8 mouse cellular contexts compared by ENCODE assay signal in the genomic region with DNA sequence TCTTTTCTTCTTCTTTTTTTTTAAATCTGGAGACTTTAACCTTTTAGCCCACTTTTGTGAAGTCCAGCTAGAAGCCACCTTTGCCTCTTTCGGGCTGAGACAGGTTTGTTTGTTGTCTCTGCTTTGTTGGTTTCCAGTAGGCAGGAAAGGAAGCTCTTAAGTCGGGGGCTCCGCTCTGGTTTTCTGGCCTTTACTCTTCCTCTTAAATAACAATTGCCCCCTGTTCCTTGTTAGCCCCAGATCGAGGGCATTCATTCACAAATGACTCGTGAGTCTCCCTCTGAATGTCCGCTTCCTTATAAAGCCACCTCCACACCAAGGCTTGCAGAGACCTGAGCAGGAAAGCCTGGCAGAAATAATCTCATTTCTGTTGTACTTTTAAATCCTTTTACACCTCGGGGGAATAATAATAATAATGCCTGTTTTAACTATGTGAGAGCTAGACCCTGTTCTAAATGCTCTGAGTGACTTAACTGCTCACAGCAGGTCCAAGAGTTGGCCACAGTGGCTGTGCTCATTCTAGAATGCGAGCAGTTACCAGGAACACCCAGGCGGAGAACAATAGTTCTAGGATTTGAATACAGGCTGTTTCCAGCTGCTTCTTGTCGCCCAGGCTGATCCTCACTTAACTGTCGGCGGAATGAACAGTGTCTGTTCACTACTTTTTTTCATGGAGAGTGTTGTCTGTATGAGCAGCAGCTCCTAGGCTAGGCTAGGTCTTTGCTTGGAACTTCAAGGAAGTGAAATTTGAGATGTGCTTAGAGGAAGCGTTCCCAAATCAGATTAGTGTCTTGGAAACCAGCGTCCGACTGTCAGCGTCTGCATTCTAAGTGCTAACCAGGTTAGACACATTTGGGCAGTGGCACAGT. TPM values are rescaled to one million over a fixed set of nuclear protein-coding genes. Genes with fewer than 3 reads are reported as not detected.
A peak's percentile ranks its signal among the peaks of the same experiment; 100 is the strongest.
DNase-seq lines count a peak whose midpoint lies in the region; ATAC-seq and TF ChIP-seq lines count a peak whose summit lies in the region.

No protein-coding gene starts in this region.

- H3K4me2 ChIP-seq in heart, embryonic 15.5 days: peak overlapping the region; percentile 77
- peak overlapping the region; percentile 21 for H3K4me2 ChIP-seq in neural tube, embryonic 13.5 days

- TF ChIP-seq CTCF in ES-Bruce4 (IDR thresholded peaks at IDR 0.05; ENCODE audit: low read depth, low read length): no peak
- TF ChIP-seq CTCF in bone marrow macrophage, adult 2 months (IDR thresholded peaks at IDR 0.05; ENCODE audit: low read depth, low read length): no peak

- H3K27ac ChIP-seq in ES-Bruce4 (ENCODE audit: insufficient read depth, low read length): peak overlapping the region; percentile 100
- H3K27ac ChIP-seq in bone marrow macrophage, adult 2 months (ENCODE audit: insufficient read depth, low read depth, low read length): peak overlapping the region; percentile 10
- H3K27ac ChIP-seq in heart, embryonic 15.5 days: peak overlapping the region; percentile 100
- peak overlapping the region; percentile 99 for H3K27ac ChIP-seq in limb, embryonic 10.5 days
- H3K27ac ChIP-seq in neural tube, embryonic 13.5 days (replicated peaks): peak overlapping the region; percentile 46; the same call in 1 of the 2 replicates

- H3K4me3 ChIP-seq in ES-Bruce4 (ENCODE audit: low read depth, low read length): peak overlapping the region; percentile 40
- H3K4me3 ChIP-seq in bone marrow macrophage, adult 2 months (ENCODE audit: insufficient read depth, low read length): peak overlapping the region; percentile 1; the same call in 1 of the 2 replicates
- peak overlapping the region; percentile 32 for H3K4me3 ChIP-seq in heart, embryonic 15.5 days
- H3K4me3 ChIP-seq in limb, embryonic 10.5 days: peak overlapping the region; percentile 24; the same call in 1 of the 2 replicates
- H3K4me3 ChIP-seq in neural tube, embryonic 13.5 days: no peak overlapping the region

- no peak for ATAC-seq in heart, embryonic 15.5 days (replicated peaks; ENCODE audit: insufficient number of reproducible peaks, insufficient read depth, low FRiP score, low read depth)
- ATAC-seq in neural tube, embryonic 13.5 days (ENCODE audit: low read depth): no peak

- H3K4me1 ChIP-seq in ES-Bruce4 (ENCODE audit: control insufficient read depth, insufficient read depth, low read length): peaks cover 4% of the 10 kb centered on the region
- H3K4me1 ChIP-seq in bone marrow macrophage, adult 2 months (ENCODE audit: control insufficient read depth, insufficient read depth, low read length): peaks cover 29% of the 10 kb centered on the region
- peaks cover 27% of the 10 kb centered on the region for H3K4me1 ChIP-seq in heart, embryonic 15.5 days (replicated peaks)
- peaks cover 34% of the 10 kb centered on the region for H3K4me1 ChIP-seq in limb, embryonic 10.5 days
- peaks cover 33% of the 10 kb centered on the region for H3K4me1 ChIP-seq in neural tube, embryonic 13.5 days (replicated peaks)

- DNase-seq in limb, embryonic 10.5 days (ENCODE audit: low spot score): no peak
- no peak for DNase-seq in cerebellum, adult 9-10 months
- no peak for DNase-seq in layer of hippocampus, postnatal 14 days (ENCODE audit: low spot score in 2 of 2)
- no peak for DNase-seq in frontal cortex, postnatal 10 days (ENCODE audit: low spot score in 2 of 2)

- H3K36me3 ChIP-seq in ES-Bruce4 (ENCODE audit: control insufficient read depth, insufficient read depth, low read length, poor library complexity, severe bottlenecking): no peaks in the 10 kb centered on the region
- no peaks in the 10 kb centered on the region for H3K36me3 ChIP-seq in heart, embryonic 15.5 days
- 0 out of 2 replicates have a peak, but pooled peaks cover 2% of the 10 kb centered on the region for H3K36me3 ChIP-seq in limb, embryonic 10.5 days
- no peaks in the 10 kb centered on the region for H3K36me3 ChIP-seq in neural tube, embryonic 13.5 days

- TF ChIP-seq POLR2A in ES-Bruce4 (IDR thresholded peaks at IDR 0.05; ENCODE audit: insufficient read depth, low read length): no peak
- no peak for TF ChIP-seq POLR2A in bone marrow macrophage, adult 2 months (IDR thresholded peaks at IDR 0.05; ENCODE audit: borderline replicate concordance, low read depth, low read length)

- no peaks in the 10 kb centered on the region for H3K9me3 ChIP-seq in ES-Bruce4 (replicated peaks; ENCODE audit: control insufficient read depth, insufficient read depth, low read length, poor library complexity, severe bottlenecking)
- H3K9me3 ChIP-seq in heart, embryonic 15.5 days (replicated peaks): no peaks in the 10 kb centered on the region
- no peaks in the 10 kb centered on the region for H3K9me3 ChIP-seq in limb, embryonic 10.5 days (replicated peaks)
- no peaks in the 10 kb centered on the region for H3K9me3 ChIP-seq in neural tube, embryonic 13.5 days

- TF ChIP-seq EP300 in ES-Bruce4 (IDR thresholded peaks at IDR 0.05; ENCODE audit: insufficient read depth, low read depth, low read length): peak; percentile 72

- H3K9ac ChIP-seq in ES-Bruce4 (ENCODE audit: low read depth, poor library complexity, severe bottlenecking): peak overlapping the region; percentile 96
- peak overlapping the region; percentile 35; the same call in 1 of the 2 replicates for H3K9ac ChIP-seq in heart, embryonic 15.5 days
- peak overlapping the region; percentile 41; the same call in 1 of the 2 replicates for H3K9ac ChIP-seq in neural tube, embryonic 13.5 days

- no peaks in the 10 kb centered on the region for H3K27me3 ChIP-seq in ES-Bruce4 (ENCODE audit: control insufficient read depth, insufficient read depth, low read length, poor library complexity, severe bottlenecking)
- H3K27me3 ChIP-seq in heart, embryonic 15.5 days: no peaks in the 10 kb centered on the region
- no peaks in the 10 kb centered on the region for H3K27me3 ChIP-seq in limb, embryonic 10.5 days (ENCODE audit: low read depth, poor library complexity, severe bottlenecking)
- peaks cover 3% of the 10 kb centered on the region; the same call in 1 of the 2 replicates for H3K27me3 ChIP-seq in neural tube, embryonic 13.5 days

- WGBS in heart, embryonic 15.5 days: 14% methylated on average over 16 of the region's 16 CpGs
- WGBS in limb, embryonic 10.5 days: 8% methylated on average over 16 of the region's 16 CpGs
- WGBS in neural tube, embryonic 13.5 days: 6% methylated on average over 16 of the region's 16 CpGs

RNA-seq across cellular contexts. Expression of gene Arid1a, which starts 59.3 kb away (rescaled TPM):
- polyA plus RNA-seq in ES-Bruce4 (2011; ENCODE audit: insufficient read depth, insufficient read length, low read depth, missing spikeins): 119 and 123 TPM in 2 replicates
- 58.7 and 61.1 TPM in 2 replicates for polyA plus RNA-seq in bone marrow macrophage, adult 2 months (2012; ENCODE audit: insufficient read depth, insufficient read length, missing spikeins)
- 16.5 and 20.4 TPM in 2 replicates for polyA plus RNA-seq in heart, embryonic 15.5 days (2015; fragmentation: Nextera tagmentation; extraction: Ambion mirVana)
- 42.1 and 46.6 TPM in 2 replicates for polyA plus RNA-seq in limb, embryonic 10.5 days (2016; fragmentation: Nextera tagmentation; extraction: Ambion mirVana)
- 31.8 and 37.3 TPM in 2 replicates for polyA plus RNA-seq in neural tube, embryonic 13.5 days (2015; fragmentation: Nextera tagmentation; extraction: Ambion mirVana)
- total RNA-seq in layer of hippocampus, postnatal 14 days (2021): 10 to 100 TPM; 75.3 to 76.5 TPM

Comparison
In these comparisons a context has a peak if more than half of its experiments do, and no peak if none do; other contexts are left out.
1. H3K27ac ChIP-seq: peak in every context shown above with its lines; median percentile 100 in ES-Bruce4; 100 in heart, embryonic 15.5 days; 99 in limb, embryonic 10.5 days; 46 in neural tube, embryonic 13.5 days; 10 in bone marrow macrophage, adult 2 months.
2. H3K9ac ChIP-seq: peak in every context shown above with its lines; median percentile 96 in ES-Bruce4; 41 in neural tube, embryonic 13.5 days; 35 in heart, embryonic 15.5 days.